Mouse (Mus musculus) gastrocnemius, adult 18-20 months (tissue): Measurements from ENCODE around the gene Hspd1. TPM values are rescaled to one million over a fixed set of nuclear protein-coding genes. Genes with fewer than 3 reads are reported as not detected.

Source experiments
- DNase-seq: peaks from one replicate; pipeline ENCODE4 v3.0.0; 2021; ENCODE audit warnings: low spot score
- total RNA-seq, 2 experiments: library from RNA; stranded (reverse); gene quantifications; 2 replicates each; pipeline ENCODE4 v1.2.3; 2021

Hspd1 gene
- total RNA-seq, 2 experiments from 2014 or later = 161 to 176 TPM

- no peak for DNase-seq
These were observed 39.0 kb downstream of the Hspd1 start for GRCm38 (mm10) chr1:55048841-55049587.

- no peak for DNase-seq
These were observed 44.9 kb downstream of the Hspd1 start for GRCm38 (mm10) chr1:55043164-55043563.

GRCm38 (mm10) chr1:55042246-55042645 lies 45.8 kb downstream of the Hspd1 start:
- no peak for DNase-seq

GRCm38 (mm10) chr1:55041691-55042090 lies 46.4 kb downstream of the Hspd1 start:
- no peak for DNase-seq

GRCm38 (mm10) chr1:55039944-55040343 lies 48.1 kb downstream of the Hspd1 start:
- no peak for DNase-seq

GRCm38 (mm10) chr1:55031026-55031779 lies 56.8 kb downstream of the Hspd1 start:
- DNase-seq = no peak

GRCm38 (mm10) chr1:55029446-55029845 lies 58.6 kb downstream of the Hspd1 start:
- DNase-seq = no peak

GRCm38 (mm10) chr1:55028512-55029249 lies 59.4 kb downstream of the Hspd1 start:
- DNase-seq = no peak

GRCm38 (mm10) chr1:55027966-55028365 lies 60.1 kb downstream of the Hspd1 start:
- no peak for DNase-seq

Other genes with a start within 250 kb of the Hspd1 start
- 1 to 10 TPM; 5.0 to 6.5 TPM for gene Ankrd44, start 161.9 kb downstream of the Hspd1 start, total RNA-seq
- gene Sf3b1, start 60.8 kb downstream of the Hspd1 start, total RNA-seq = 10 to 100 TPM; 43.8 to 45.8 TPM
- gene Coq10b, start 35.5 kb downstream of the Hspd1 start, total RNA-seq = 10 to 100 TPM; 21.4 to 21.9 TPM
- 10 to 100 TPM; 83.9 to 93.0 TPM for gene Hspe1, start 111 bp downstream of the Hspd1 start, total RNA-seq
- gene Mob4, start 43.0 kb upstream of the Hspd1 start, total RNA-seq = 10 to 100 TPM; 37.8 to 38.0 TPM
- gene Rftn2, start 138.5 kb upstream of the Hspd1 start, total RNA-seq = 1 to 10 TPM; 2.4 to 3.3 TPM
- gene Mars2, start 148.9 kb upstream of the Hspd1 start, total RNA-seq = 1 to 10 TPM; 2.5 TPM